Mouse (Mus musculus) urinary bladder, postnatal 25 days (tissue): ENCODE data around the gene Cald1.

ENCODE experiments used
- DNase-seq: peaks from one replicate; pipeline ENCODE4 v3.0.0; 2022; ENCODE audit warnings: low spot score

The Cald1 gene

DNA sequence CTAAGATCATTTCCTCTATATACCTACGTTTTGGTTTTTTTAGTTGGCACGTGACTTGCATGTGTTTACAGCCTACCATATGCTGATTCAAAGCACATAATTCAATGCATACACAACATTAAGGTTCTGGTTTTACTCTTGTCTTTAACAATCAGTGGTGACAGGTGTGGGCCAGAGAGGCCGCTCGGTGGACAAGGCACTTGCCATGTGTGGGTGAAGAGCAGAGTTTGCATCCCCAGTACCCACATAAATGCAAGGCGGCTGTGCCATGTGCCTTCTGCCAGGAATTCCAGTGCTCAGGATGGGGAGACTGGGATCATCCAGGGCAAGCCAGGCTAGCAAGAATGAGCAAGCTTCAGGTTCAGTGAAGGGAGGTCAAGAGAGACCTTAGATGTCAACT lies 14.8 kb downstream of the Cald1 start:
- no peak for DNase-seq

DNA sequence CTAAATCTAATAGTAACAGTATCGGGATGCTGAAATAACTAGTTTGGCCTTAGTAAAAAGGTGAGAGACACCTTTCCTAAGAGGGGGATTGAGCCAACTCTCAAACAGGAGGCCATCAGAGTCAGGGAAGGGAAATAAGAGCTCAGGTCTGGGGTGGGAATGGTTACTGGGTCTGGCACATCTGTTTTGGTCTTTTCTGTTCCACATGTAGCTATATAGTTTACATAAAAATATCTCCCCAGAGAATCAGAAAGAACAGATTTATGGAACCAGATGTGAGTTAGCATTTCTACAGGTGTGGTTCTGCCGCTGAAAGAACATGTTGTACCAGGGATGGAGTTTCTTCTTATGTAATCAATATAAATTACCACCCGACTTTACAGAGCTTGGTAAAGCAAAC lies 17.1 kb downstream of the Cald1 start:
- no peak for DNase-seq

DNA sequence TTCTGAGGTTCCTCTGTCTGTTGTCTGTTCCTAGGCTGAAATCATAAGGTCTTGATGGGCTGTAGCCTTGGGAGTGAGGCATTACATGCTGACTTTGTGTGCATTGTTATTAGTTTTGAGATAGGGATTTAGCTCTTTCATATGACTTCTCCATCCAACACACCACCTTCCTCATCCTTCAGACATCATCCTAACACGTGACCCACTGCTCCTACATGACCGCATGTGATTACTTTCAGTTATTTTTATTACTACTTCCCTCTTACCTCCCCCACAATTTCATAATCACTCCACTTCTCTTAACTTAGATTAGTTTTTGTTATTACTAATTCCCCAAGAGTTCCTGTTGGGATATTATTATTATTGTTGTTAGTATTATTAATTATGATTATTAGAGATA lies 21.2 kb downstream of the Cald1 start:
- DNase-seq: no peak

DNA sequence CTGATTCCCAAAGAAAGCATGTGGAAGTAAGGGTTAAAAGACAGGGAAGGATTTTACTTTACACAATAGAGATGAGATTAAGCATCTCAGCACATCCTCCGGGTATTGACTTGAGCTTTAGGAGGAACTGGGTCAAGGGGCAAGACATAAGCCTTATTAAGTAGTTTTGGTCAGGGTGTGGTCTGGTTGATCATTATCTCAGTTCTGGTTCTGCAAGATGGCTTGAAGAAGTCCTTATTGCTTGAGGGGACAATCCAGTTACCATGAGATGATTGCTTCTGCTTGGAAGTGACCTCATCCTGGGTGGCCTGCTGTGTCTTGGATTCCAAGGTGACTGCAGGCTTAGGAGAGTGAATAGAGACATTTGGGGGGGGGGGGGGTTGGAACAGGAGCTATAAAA lies 21.9 kb downstream of the Cald1 start:
- DNase-seq: no peak

DNA sequence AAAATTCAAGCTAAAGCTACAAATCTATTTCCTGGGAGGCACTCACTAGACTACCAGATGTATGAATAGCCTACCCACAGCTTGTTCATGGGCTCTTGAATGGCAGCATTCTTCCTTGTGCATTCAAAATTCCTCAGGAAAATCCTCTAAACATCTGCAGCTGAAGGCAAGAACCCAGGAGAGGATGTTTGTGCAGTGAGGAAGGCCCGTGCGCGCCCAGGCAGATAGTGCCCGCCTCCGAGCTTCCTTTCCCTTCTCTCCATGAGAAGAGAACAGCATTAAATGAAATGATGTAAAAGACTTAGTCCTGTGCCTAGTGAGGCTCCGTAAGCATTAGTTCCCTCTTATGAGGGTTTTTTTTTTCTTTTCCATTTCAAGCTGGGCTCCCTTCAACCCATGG lies 24.6 kb downstream of the Cald1 start:
- DNase-seq: no peak

DNA sequence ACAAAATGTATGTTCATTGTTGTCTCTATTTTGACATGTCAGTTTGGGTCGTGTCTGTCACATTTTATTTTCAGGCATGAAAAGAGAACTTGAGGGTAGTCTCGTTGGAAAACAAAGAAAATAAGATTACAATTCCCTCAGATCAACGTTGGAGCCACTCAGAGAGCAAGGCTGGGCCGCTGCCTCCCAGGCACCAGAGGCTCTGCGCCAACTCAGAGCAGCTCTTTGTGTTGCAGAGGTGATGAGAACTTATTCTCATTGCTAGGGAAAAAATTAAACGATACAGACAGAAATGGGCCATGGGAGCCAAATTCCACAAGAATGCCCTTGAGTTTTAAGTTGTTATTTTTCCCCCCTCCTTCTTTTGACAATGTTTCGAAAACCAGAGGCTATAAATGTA lies 25.0 kb downstream of the Cald1 start:
- no peak for DNase-seq

DNA sequence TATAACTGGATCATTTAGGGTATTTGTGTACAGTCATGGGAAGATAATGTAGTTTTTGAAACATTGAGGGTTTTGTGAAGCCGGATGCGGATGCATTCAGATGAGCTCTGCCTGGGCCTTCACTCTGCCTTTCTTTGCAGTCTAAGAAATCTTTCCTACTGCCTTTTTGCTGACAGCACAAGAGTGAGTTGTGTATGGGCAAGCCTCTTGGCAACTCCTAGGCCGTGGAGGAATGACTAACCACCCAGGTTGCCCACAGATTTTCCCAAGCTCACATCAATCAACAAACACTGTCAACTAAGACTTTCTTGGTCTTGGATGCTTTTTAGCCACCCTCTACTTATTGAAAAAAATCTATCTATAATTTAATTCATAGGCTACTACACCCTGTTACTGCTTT lies 26.2 kb downstream of the Cald1 start:
- no peak for DNase-seq

DNA sequence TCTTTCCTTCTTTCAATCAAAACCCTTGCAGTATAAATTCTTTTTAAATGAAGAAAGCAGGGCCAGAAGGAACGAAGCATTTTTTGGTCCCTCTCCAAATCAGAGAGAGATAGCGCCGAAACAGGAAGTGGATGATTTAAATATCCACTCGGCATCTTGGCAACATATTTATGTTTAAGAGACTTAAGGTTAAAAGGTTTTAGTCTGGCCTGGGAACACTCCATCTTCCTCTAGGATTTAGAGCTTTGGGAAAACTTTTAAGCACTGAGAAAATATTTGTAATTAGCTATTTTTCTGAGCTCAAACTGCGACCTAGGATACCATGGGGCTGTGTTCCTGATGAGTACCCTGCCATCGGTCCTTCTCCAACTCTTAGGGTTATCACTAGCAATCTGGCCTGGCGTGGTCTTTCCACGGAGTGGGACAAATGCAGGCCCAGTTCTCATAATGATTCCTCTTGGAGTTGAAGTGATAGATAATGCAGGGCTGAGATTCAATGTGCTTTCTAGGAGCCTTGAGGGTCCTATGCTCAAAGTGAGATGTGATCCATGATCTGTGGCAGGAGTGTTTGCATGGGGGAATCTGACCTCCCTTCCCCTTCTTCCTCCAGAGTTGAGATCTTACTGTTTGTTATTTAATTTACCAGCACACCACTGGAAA lies 28.4 kb downstream of the Cald1 start:
- no peak for DNase-seq

DNA sequence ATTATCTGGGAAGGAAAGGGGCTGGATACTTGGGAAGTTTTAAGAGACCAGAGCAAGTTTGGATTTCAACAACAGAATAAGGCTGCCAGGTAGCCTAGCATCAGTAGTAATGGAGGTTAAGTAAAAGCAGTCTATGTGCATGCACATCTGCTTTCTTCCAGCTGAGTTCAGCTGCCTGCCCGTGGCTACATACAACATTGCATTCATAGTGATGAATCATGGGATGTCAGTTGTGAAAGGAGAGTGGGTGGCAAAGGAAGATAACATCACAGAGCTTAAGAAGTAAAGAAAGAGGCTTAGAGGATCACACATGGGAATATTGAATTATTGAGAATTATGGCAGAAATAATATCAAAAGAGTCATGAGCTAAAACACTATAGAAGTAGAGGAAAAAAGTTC lies 29.8 kb downstream of the Cald1 start:
- DNase-seq: no peak

DNA sequence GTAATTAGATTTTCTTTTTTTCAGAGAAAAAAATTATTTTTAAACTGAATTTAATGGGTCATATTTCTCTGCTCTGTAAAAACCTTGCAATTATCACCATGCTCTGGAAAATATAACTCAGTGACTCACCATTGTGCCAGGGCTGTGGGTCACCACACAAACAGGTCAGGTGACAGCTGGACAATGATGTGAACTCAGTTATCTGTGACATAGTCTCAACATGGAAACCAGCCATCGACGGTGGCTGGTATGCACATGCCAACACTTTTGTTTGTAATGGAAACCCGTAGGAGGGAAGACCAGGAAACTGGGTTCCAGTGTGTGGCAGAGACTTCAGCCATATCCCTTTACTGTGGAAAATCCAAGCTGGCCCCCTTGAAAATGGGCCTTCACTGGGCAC lies 35.5 kb downstream of the Cald1 start:
- no peak for DNase-seq

DNA sequence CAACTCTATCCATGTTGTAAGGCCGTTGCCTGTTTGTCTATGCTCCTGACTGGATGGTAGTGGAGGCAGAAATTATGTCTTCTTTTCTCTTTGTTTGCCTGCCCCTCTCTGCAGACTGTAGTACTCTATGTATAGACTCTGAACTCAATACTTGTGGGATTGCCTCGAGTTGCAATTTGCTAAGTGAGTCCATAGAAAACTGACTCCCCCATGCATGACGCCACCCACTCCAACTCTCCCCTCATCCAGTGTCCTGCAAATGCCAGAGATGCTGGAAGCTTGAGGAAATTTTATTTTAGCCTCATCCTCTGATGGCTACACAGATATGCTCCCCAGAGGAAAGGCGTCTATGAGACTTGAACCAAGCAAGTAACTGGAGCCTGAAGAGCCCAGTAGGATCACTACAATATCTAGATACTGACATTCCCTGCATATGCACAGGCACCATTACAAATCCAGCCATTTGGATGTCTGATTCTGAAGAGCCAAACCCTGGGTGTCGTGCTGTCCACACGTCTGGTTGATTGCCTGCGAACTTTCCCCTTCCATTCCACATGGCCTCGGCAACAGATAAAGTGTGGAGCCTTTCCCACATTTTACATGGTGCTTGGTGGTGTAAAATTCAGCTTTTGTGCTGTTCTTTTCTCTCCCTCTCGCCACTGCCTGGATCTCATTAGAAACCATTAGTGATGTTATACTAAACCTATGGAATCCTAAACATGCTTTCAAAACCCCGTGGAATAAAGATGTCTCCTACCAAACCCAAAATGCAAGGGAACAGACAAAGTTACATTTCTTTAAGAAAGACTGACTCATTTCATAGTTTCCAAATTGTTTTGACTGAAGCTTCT lies 39.5 kb downstream of the Cald1 start:
- no peak for DNase-seq

DNA sequence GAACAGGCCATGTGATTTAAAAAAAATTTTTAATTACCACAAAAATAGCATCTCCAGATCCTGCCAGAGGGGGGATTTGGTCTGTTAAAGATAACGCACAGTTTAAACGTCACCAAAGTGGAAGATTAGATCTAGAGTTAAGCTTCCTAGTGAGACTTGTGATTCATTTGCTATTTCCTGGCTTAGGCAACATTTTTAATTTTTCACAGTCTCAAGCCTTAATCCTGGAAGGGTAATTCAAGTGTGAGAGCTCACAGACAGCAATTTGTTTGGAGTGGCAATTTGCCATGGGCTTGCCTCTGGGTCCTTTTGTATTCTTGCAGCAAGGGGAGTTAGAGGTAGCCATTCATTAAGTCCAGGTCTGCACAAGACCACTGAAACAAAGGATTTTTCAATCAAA lies 40.4 kb downstream of the Cald1 start:
- no peak for DNase-seq

DNA sequence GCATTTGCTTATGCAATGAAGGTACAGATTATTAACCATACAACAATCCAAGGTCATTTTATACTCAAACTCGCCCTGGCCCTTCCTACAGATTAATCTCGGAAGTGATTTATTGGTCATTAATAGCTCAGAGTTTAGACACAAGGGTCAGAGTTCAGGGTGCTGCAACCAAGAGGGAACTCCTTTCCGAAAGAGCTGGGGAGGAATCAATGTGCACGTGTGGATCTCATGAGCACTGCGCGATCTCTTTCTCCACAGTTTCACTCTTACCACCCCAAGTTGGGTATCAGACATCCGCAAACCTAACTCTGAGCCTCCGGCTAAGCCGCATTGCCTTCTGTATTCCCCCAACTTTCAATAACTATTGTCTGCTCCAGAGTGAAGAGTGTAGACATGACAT lies 41.9 kb downstream of the Cald1 start:
- DNase-seq: no peak

DNA sequence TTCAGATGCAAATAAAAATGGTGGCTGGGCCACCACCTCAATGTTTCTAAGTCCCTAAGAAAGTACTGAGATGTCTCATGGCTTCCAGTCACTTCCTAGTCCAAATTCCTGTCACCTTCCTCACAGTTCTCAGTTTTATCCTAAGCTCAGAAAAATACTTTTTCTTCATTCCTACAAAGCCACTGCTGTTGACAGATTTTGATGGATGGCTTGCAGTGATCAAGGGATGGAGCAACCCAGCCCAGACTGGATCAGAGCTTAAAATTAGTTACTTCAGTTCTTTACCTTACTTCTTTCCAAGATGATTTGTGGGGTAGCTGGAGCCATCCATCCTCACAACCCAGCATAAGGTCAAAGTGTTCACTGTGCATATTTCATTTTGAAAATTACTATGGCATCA lies 42.8 kb downstream of the Cald1 start:
- DNase-seq: no peak

DNA sequence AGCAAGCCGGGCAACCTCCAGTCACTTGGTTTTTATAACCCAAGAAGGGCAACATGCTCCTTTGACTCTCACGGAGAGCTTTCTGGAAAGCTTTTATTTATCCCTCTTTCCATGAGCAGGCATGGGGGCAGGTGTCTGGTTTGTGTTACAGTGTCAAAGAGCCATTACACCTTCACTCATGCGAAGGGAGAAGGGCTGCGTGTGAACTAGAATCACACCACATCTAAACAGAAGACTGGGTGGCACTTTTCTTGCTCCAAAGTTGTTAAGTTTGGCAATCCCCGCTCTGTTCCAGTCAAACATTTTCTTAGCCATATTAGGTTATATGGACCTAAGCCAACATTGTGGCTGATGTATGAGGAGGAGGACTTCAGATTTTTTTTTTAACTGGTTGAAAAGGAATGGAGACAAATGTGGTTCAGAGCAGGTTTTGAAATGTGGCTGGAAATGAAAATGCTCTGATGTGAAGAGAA lies 43.8 kb downstream of the Cald1 start:
- DNase-seq: no peak

DNA sequence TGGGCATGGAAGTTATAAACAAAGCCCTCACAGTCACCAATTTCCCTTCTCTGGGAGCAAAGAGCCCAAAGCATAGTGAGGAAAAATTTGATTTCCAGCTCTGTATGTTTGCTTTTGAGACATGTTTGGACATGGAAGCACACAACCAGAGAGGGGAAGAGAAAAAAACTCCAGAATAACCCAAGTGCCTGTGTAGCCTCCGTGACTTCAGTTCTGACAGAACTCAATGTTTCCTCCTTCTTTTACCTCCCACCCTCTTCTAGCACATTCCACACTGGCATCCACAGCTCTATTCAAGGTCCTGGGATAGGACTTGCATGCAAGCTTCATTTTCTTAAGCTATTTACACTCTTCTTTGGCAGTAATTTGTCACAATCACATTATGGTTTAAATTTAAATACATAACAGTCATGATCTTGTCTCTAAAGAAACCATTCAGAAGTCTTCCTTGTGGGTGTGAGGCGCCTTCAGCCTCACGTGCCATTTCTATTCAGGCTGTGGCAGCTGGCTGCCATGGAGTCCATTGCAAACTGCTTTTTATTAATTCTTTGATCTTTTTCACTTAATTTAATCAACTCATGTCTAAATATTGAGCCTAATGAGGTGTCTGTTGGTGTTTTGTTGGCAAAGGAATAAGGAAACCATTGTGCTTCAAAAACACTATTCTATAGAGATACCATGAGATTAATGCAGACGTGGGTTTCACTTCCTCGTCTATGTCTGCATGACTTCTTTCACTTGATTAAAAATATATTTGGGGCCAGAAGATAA lies 49.9 kb downstream of the Cald1 start:
- DNase-seq: no peak

DNA sequence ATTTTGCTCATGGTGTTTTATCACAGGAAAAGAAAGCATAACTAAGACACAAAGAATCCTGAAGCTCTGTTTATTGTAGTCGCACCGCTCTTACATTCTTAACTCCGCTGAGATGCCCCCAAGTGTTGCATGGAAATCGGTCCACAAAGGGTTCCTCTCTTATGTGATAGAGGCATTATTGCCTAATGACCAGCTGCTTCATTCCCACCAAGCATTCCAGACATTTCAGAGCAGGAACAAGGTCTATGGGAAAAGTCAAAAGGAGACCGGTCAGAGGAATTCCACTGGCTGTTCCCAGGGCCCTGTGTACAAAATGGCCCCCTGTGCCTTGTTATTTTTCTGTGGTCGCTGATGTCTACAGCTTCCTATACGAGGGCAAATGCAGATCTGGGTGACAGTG lies 53.0 kb downstream of the Cald1 start:
- no peak for DNase-seq

DNA sequence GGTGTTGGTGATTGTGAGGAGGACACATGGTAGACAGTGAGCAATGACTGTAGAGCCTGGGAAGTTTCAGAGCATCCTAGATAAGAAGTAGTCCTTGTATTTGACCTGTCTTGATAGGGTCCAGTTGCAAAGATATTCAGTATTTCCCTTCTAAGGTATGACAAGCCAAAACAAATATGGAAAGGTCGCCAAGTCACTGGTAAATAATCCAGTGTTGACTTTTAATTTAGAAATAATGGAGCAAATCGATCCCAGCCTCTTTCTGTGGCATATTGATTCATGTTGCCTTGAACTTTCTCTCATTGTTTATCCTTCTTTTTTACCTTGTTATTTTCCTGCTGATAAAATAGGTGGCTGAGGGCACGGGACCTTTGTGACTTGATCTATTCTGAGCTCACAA lies 57.4 kb downstream of the Cald1 start:
- DNase-seq: no peak

DNA sequence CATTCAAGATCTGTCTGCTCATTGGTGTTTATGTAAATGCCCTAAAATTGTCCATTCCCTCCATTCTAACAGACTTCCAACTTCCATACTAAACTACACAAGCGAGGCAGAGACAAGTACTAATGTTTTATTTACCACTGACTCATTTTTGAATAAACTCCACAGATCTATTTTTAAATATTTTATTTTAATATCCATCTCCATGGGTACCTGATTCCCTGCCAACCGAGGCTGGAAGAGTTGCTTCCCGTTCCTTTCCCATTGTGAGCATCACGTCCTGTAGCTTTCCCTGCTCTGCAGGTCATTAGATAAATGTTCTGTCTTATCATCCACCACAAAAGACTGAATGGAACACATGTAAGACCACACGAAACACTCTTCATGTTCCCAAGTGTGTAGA lies 60.5 kb downstream of the Cald1 start:
- DNase-seq: no peak

DNA sequence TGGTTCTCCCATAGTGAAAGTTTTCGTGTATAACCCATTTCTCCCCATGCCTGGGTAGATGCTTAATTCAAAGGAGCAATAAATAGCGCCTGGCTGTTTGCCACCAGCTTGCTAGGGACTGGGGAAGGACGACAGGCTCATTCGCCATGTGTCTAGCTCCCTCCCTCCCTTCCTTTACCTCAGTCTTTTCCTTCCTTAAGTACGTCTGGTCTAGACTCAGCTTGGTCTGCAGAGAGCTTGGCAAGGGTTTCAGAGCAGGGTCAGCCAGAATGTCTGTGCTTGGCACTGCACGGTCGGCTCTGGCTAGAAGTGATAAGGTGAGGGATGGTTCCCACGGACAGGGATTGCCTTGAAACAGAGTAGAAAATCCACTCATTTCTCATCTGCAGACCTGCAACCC lies 62.4 kb downstream of the Cald1 start:
- no peak for DNase-seq

DNA sequence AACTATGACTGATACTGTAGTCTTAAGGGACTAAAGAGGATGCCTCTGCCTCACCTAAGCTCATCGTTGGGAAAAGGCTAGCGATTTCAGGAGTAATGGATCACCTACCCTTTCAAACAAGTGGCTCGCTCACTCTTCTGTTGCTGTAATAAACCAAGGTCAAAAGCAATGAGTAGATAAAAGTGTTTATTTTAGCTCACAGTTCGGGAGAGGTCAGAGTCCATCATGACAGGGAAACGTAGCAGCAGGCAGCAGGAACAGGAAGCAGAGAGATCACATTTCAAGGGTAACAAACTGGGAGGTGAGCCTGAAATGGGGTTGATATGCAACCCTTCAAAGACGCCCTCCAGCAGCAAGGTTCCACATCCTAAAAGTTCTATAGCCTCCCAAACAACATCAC lies 64.3 kb downstream of the Cald1 start:
- DNase-seq: no peak

DNA sequence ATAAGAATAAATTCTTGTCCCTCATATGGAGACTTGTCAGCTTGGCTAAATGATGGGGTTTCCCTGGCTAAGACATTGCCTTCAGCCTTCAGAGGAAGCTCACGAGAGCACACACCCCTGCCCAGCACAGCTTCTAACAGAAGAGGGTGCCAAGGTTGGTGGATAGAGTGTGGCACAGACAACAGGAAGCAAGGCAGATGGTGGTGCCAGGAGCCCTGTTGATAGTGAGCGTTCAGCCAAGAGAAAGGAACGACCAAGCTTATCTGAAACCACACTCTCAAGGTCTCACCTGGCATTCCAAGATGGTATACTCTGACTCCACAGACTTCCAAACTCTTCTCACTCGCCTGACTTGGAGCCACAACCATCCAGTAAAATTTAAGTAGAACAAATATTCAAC lies 66.0 kb downstream of the Cald1 start:
- no peak for DNase-seq

DNA sequence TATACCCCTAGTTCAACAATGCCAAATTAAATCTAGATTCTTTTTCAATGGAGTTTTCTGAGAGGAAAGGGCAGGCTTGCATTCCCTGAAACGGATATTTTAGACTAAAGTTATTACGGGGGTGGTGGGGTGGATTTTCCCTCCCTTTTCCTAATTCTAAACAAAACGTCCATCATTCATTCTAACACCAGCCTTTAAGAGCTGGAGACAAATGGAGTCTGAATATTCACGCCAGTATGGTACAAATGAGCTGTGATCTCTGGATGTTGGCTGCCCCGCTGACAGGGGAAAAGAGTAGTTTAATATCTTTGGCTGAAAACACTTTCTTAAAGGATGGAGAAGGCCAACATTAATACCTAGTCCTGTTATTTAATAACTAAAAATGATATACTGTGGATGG lies 66.4 kb downstream of the Cald1 start:
- DNase-seq: no peak
